Comparison of ENCODE assay signal across 8 mouse cellular contexts in genomic region chr19:46962841-46963240, GRCm38 (mm10). TPM values are rescaled to one million over a fixed set of nuclear protein-coding genes. Genes with fewer than 3 reads are reported as not detected.
DNase-seq lines count a peak whose midpoint lies in the region; ATAC-seq and TF ChIP-seq lines count a peak whose summit lies in the region.

No protein-coding gene starts in this region.

- 0 out of 2 replicates have a peak, but pooled peaks cover 5% of the 10 kb centered on the region for H3K36me3 ChIP-seq in ES-Bruce4 (ENCODE audit: control insufficient read depth, insufficient read depth, low read length, poor library complexity, severe bottlenecking)
- H3K36me3 ChIP-seq in heart, embryonic 16.5 days (ENCODE audit: control insufficient read depth, insufficient read depth) = no peaks in the 10 kb centered on the region
- H3K36me3 ChIP-seq in liver, embryonic 15.5 days (replicated peaks) = no peaks in the 10 kb centered on the region

- peak overlapping the region; percentile 59 for H3K4me2 ChIP-seq in heart, embryonic 16.5 days (ENCODE audit: low read depth, low read length)
- peak overlapping the region; percentile 83 for H3K4me2 ChIP-seq in liver, embryonic 15.5 days

- no peak overlapping the region for H3K4me3 ChIP-seq in ES-Bruce4 (ENCODE audit: low read depth, low read length)
- peak overlapping the region; percentile 89 for H3K4me3 ChIP-seq in heart, embryonic 16.5 days (ENCODE audit: low read length)
- peak overlapping the region; percentile 91 for H3K4me3 ChIP-seq in liver, embryonic 15.5 days (replicated peaks)

- peaks cover under 1% of the 10 kb centered on the region for H3K4me1 ChIP-seq in ES-Bruce4 (ENCODE audit: control insufficient read depth, insufficient read depth, low read length)
- H3K4me1 ChIP-seq in heart, embryonic 16.5 days (ENCODE audit: control insufficient read depth, insufficient read depth, low read length) = peaks cover 35% of the 10 kb centered on the region
- peaks cover 51% of the 10 kb centered on the region for H3K4me1 ChIP-seq in liver, embryonic 15.5 days (replicated peaks)

- TF ChIP-seq CTCF in ES-Bruce4 (IDR thresholded peaks at IDR 0.05; ENCODE audit: low read depth, low read length) = no peak

- TF ChIP-seq EP300 in ES-Bruce4 (IDR thresholded peaks at IDR 0.05; ENCODE audit: insufficient read depth, low read depth, low read length) = no peak

- intact Hi-C loops in gastrocnemius, postnatal 36 days (cut with DNase I) = loop anchor here (10.0 kb wide), 1 partner anchor 368 kb away; the partner anchor contains the start of gene Wbp1l
- intact Hi-C loops in left cerebral cortex, postnatal 25 days (cut with DNase I) = loop anchor here (2.0 kb wide), 2 partner anchors 54 to 202 kb away; partner anchors contain the start of gene Cnnm2

- no peak for ATAC-seq in heart, embryonic 16.5 days (replicated peaks; ENCODE audit: extremely low read depth, insufficient read depth, low FRiP score)
- no peak for ATAC-seq in liver, embryonic 15.5 days (ENCODE audit: insufficient read depth)
- no peak for ATAC-seq in erythroid progenitor cell, adult 5-6 weeks (replicated peaks; ENCODE audit: low FRiP score, poor library complexity, severe bottlenecking)

- H3K27me3 ChIP-seq in ES-Bruce4 (ENCODE audit: control insufficient read depth, insufficient read depth, low read length, poor library complexity, severe bottlenecking) = no peaks in the 10 kb centered on the region
- no peaks in the 10 kb centered on the region for H3K27me3 ChIP-seq in heart, embryonic 16.5 days (ENCODE audit: control insufficient read depth, insufficient read depth, low read length)
- H3K27me3 ChIP-seq in liver, embryonic 15.5 days = no peaks in the 10 kb centered on the region

- H3K9me3 ChIP-seq in ES-Bruce4 (replicated peaks; ENCODE audit: control insufficient read depth, insufficient read depth, low read length, poor library complexity, severe bottlenecking) = no peaks in the 10 kb centered on the region
- H3K9me3 ChIP-seq in heart, embryonic 16.5 days (replicated peaks; ENCODE audit: control insufficient read depth, low read length) = no peaks in the 10 kb centered on the region
- no peaks in the 10 kb centered on the region for H3K9me3 ChIP-seq in liver, embryonic 15.5 days (replicated peaks)

- H3K9ac ChIP-seq in ES-Bruce4 (ENCODE audit: low read depth, poor library complexity, severe bottlenecking) = peak overlapping the region; percentile 93
- H3K9ac ChIP-seq in heart, embryonic 16.5 days (ENCODE audit: low read length) = peak overlapping the region; percentile 97; the same call in 1 of the 2 replicates
- H3K9ac ChIP-seq in liver, embryonic 15.5 days = peak overlapping the region; percentile 97

- H3K27ac ChIP-seq in ES-Bruce4 (ENCODE audit: insufficient read depth, low read length) = peak overlapping the region; percentile 44; the same call in 1 of the 2 replicates
- H3K27ac ChIP-seq in heart, embryonic 16.5 days (ENCODE audit: low read length) = peak overlapping the region; percentile 97
- H3K27ac ChIP-seq in liver, embryonic 15.5 days (replicated peaks) = 0 out of 2 replicates have a peak overlapping the region, but pooled peaks have one; percentile 94

- peak; percentile 37 for DNase-seq in gastrocnemius, adult 18-20 months (ENCODE audit: low spot score)
- no peak for DNase-seq in gastrocnemius, postnatal 36 days
- no peak for DNase-seq in thymus, postnatal 36 days
- DNase-seq in left cerebral cortex, postnatal 25 days (ENCODE audit: low spot score in 2 of 2) = no peak

- 20% methylated on average over 7 of the region's 7 CpGs for WGBS in heart, embryonic 16.5 days
- 27% methylated on average over 7 of the region's 7 CpGs for WGBS in liver, embryonic 15.5 days (ENCODE audit: insufficient replicate concordance)

- no peak for TF ChIP-seq POLR2A in ES-Bruce4 (IDR thresholded peaks at IDR 0.05; ENCODE audit: insufficient read depth, low read length)

RNA-seq across cellular contexts. Expression of gene Ina, which starts 51.7 kb away (rescaled TPM):
- total RNA-seq in gastrocnemius, adult 18-20 months (2021) = not detected
- total RNA-seq in gastrocnemius, postnatal 36 days (2021) = not detected
- polyA plus RNA-seq in ES-Bruce4 (2011; ENCODE audit: insufficient read depth, insufficient read length, low read depth, missing spikeins) = 21.2 and 21.9 TPM in 2 replicates
- 0.37 and 0.41 TPM in 2 replicates for polyA plus RNA-seq in heart, embryonic 16.5 days (2015; fragmentation: Nextera tagmentation; extraction: Ambion mirVana)
- polyA plus RNA-seq in liver, embryonic 15.5 days (2015; fragmentation: Nextera tagmentation; extraction: Ambion mirVana) = 0.23 and 0.36 TPM in 2 replicates
- total RNA-seq in left cerebral cortex, postnatal 25 days (2021) = 100 to 1,000 TPM; 208 to 211 TPM
- not detected in 2 replicates for total RNA-seq in erythroid progenitor cell, adult 5-6 weeks (2015; ENCODE audit: low replicate concordance)
- total RNA-seq in erythroid progenitor cell, adult 5-6 weeks (2017; ENCODE audit: low replicate concordance) = not detected in 2 replicates

RNA-seq across cellular contexts. Expression of gene Nt5c2, which starts 52.1 kb away (rescaled TPM):
- total RNA-seq in gastrocnemius, adult 18-20 months (2021) = 10 to 100 TPM; 11.4 to 12.3 TPM
- total RNA-seq in gastrocnemius, postnatal 36 days (2021) = 10 to 100 TPM in 1 of 2 experiments, 1 to 10 TPM in 1; 6.3 to 10.2 TPM
- 62.4 and 76.9 TPM in 2 replicates for polyA plus RNA-seq in ES-Bruce4 (2011; ENCODE audit: insufficient read depth, insufficient read length, low read depth, missing spikeins)
- polyA plus RNA-seq in heart, embryonic 16.5 days (2015; fragmentation: Nextera tagmentation; extraction: Ambion mirVana) = 136 and 142 TPM in 2 replicates
- polyA plus RNA-seq in liver, embryonic 15.5 days (2015; fragmentation: Nextera tagmentation; extraction: Ambion mirVana) = 42.7 and 44.4 TPM in 2 replicates
- 10 to 100 TPM; 73.0 to 74.4 TPM for total RNA-seq in left cerebral cortex, postnatal 25 days (2021)
- total RNA-seq in erythroid progenitor cell, adult 5-6 weeks (2015; ENCODE audit: low replicate concordance) = 26.4 and 41.4 TPM in 2 replicates
- total RNA-seq in erythroid progenitor cell, adult 5-6 weeks (2017; ENCODE audit: low replicate concordance) = 34.8 and 47.9 TPM in 2 replicates

Comparison
In these comparisons a context has a peak if more than half of its experiments do, and no peak if none do; other contexts are left out.
1. H3K27ac ChIP-seq: peak in every context shown above with its lines; median percentile 97 in heart, embryonic 16.5 days; 94 in liver, embryonic 15.5 days; 44 in ES-Bruce4.
2. RNA of gene Ina, which starts 51.7 kb away (total RNA-seq): 208 to 211 TPM in left cerebral cortex, postnatal 25 days; not detected in gastrocnemius, adult 18-20 months, not detected in gastrocnemius, postnatal 36 days and not detected in erythroid progenitor cell, adult 5-6 weeks; every median in the first group is over 100 times any median in the second.
3. Peak in every context shown above with its lines, with median percentiles within 50 percentile points of each other: H3K9ac ChIP-seq.